Mouse (Mus musculus): ENCODE data around the gene Ganc.

Ganc gene

DNA sequence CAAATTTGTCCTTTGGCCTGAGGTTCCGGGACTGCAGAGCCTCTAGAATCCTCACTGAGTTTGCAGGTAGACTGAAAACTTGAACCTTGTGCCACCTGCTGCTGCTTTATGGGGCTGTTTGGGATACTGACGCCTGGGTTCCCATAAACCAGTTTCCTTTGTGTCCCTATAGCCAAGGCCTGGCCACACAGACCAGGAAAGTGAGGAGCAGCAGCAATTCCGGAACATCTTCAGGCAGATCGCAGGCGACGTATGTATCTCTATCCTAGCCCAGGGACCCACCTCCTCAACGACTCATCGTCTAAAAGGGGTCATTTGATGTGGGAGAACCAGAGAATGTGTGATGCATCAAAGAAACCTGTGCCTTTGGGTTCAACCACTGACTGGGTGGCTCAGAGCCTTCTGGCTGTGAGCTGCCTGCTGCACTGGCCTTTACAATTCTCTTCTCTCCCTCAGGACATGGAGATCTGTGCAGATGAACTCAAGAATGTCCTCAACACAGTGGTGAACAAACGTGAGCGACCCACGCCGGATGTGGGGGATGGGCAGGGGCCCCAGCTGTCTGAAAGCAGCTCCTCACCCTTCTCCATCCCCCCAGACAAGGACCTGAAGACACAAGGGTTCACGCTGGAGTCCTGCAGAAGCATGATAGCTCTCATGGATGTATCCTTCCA lies 98.4 kb downstream of the Ganc start:
- no peak for DNase-seq (ENCODE audit: low read depth)

DNA sequence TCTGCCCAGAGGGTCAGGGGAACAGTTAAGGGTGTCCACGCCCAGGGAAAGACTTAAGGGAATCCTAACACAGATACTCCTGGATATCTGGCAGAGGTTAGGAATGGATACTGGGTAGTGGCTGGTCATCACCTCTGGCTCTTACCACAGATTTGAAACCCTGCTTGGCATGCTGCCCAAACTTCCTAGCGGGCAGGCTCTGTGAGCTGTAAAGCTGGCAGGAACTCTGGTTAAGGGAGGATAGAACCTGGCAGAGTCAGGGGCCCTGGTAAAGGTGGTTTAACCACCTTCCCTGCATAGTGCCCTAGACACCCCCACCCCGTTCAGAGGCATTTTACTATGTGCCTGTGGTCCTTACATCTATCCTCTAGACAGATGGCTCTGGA lies 98.9 kb downstream of the Ganc start:
- DNase-seq (ENCODE audit: low read depth): no peak

DNA sequence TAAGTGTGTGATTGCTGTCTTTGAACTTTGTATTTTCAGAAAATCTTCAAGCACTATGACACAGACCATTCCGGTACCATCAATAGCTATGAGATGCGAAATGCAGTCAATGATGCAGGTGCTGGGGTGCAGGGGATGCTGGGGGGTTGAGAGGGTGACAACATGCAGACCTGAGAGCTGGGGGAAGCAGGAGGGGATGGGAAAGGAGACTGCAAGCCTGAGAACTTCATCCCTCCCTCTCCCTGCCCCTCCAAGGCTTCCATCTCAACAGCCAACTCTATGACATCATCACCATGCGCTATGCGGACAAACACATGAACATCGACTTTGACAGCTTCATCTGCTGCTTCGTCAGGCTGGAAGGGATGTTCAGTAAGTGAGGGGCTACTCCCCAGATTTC lies 99.4 kb downstream of the Ganc start:
- DNase-seq (ENCODE audit: low read depth): no peak

DNA sequence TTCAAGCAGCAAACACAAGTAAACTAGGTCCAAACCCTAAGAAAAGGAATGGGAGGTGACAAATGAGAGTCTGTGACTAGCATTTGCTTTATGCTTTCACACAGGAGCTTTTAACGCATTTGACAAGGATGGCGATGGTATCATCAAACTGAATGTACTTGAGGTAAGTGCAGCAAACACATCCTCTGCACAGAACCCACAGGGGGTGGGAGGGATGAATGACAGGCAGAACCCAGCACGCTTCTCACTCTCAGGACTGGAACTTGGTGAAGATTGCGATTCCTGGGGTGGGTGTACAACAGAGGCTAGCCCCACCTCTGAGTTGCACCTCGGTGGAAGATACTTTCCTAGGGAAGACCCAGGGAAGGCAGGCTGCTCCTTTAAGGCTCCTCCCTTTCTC lies 100.3 kb downstream of the Ganc start:
- DNase-seq (ENCODE audit: low read depth): no peak

Data from 416B (cell line).